Mouse (Mus musculus): ENCODE results near the gene Zzef1.

Zzef1 gene

GRCm38 (mm10) chr11:72866446-72866845 is 70.4 kb downstream of the Zzef1 start:
- no peak overlapping the region for H3K4me3 ChIP-seq (replicated peaks; ENCODE audit: low read length)
- H3K27me3 ChIP-seq (ENCODE audit: insufficient read depth, low read length): no peaks in the 10 kb centered on the region
- peaks cover 61% of the 10 kb centered on the region for H3K36me3 ChIP-seq (ENCODE audit: insufficient read depth, low read length)
- H3K4me1 ChIP-seq (replicated peaks; ENCODE audit: low read depth, low read length): no peaks in the 10 kb centered on the region
- no peak for TF ChIP-seq CTCF (conservative IDR thresholded peaks at IDR 0.05; ENCODE audit: low read length)
- no peak for TF ChIP-seq POU5F1 (IDR thresholded peaks at IDR 0.05; ENCODE audit: borderline replicate concordance, low read length)
- no peak for TF ChIP-seq NANOG (IDR thresholded peaks at IDR 0.05; ENCODE audit: borderline replicate concordance, low read length)
- no peaks in the 10 kb centered on the region for H3K9me3 ChIP-seq (ENCODE audit: low read length)

- no peaks in the 10 kb centered on the region for H3K27me3 ChIP-seq (ENCODE audit: insufficient read depth, low read length)
Measured at GRCm38 (mm10) chr11:72872061-72872460, 76.0 kb downstream of the Zzef1 start.

DNA sequence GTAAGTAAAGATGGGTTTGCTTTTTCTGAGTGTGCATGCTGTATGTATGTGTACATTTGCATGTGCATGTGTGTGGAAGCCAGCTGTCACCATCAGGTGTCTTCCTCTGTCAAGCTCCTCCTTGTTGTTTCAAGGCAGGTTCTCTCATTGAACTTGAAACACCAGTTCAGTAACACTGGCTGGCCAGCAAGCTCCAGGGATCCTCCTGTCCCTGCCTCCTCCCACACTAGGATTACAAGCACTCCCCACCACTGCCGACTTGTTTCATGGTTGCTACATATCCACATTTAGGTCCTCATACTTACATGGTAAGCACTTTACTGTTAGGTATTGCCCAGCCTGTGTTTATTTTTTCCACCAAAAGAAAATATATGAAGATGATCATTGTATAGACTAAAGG is 96.6 kb downstream of the Zzef1 start:
- TF ChIP-seq CTCF (conservative IDR thresholded peaks at IDR 0.05; ENCODE audit: low read length) (no peak), POU5F1 (IDR thresholded peaks at IDR 0.05; ENCODE audit: borderline replicate concordance, low read length) (no peak), NANOG (IDR thresholded peaks at IDR 0.05; ENCODE audit: borderline replicate concordance, low read length) (no peak)

More at GRCm38 (mm10) chr11:72872061-72872460, 76.0 kb downstream of the Zzef1 start:
- H3K9me3 ChIP-seq (ENCODE audit: low read length): no peaks in the 10 kb centered on the region
- H3K36me3 ChIP-seq (ENCODE audit: insufficient read depth, low read length): peaks cover 55% of the 10 kb centered on the region
- H3K4me1 ChIP-seq (replicated peaks; ENCODE audit: low read depth, low read length): no peaks in the 10 kb centered on the region
- TF ChIP-seq NANOG (IDR thresholded peaks at IDR 0.05; ENCODE audit: borderline replicate concordance, low read length): no peak
- no peak for TF ChIP-seq POU5F1 (IDR thresholded peaks at IDR 0.05; ENCODE audit: borderline replicate concordance, low read length)
- no peak for TF ChIP-seq CTCF (conservative IDR thresholded peaks at IDR 0.05; ENCODE audit: low read length)
- no peak overlapping the region for H3K4me3 ChIP-seq (replicated peaks; ENCODE audit: low read length)

DNA sequence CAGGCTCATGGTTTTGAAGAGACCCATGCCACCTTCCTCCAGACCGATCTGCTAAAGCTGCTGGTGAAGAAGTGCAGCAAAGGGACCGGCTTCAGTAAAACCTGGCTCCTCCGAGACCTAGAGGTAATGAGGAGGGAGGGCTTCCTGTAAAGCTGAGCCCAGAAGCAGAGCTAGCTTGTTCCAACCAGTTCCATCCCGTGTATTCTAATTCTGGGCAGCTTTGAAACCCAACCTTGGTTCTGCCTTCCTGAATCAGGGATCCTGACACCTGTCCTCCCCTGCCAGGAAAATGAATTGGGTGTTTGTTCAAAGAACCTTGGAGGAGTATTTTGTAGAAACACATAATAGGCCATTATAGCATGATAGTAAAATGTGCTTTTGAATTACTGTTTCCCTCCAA is 112.4 kb downstream of the Zzef1 start:
- Histone ChIP-seq H3K9me3 (ENCODE audit: low read length) (no peaks in the 10 kb centered on the region), H3K36me3 (ENCODE audit: insufficient read depth, low read length) (peaks cover 44% of the 10 kb centered on the region), H3K4me1 (replicated peaks; ENCODE audit: low read depth, low read length) (peaks cover 28% of the 10 kb centered on the region), H3K27me3 (ENCODE audit: insufficient read depth, low read length) (no peaks in the 10 kb centered on the region), H3K4me3 (replicated peaks; ENCODE audit: low read length) (no peak overlapping the region)
- TF ChIP-seq POU5F1 (IDR thresholded peaks at IDR 0.05; ENCODE audit: borderline replicate concordance, low read length): no peak
- no peak for TF ChIP-seq NANOG (IDR thresholded peaks at IDR 0.05; ENCODE audit: borderline replicate concordance, low read length)
- no peak for TF ChIP-seq CTCF (conservative IDR thresholded peaks at IDR 0.05; ENCODE audit: low read length)

More for the DNA sequence above, 96.6 kb downstream of the Zzef1 start:
- H3K4me3 ChIP-seq (replicated peaks; ENCODE audit: low read length): no peak overlapping the region
- H3K27me3 ChIP-seq (ENCODE audit: insufficient read depth, low read length): no peaks in the 10 kb centered on the region
- H3K9me3 ChIP-seq (ENCODE audit: low read length): no peaks in the 10 kb centered on the region
- no peaks in the 10 kb centered on the region for H3K4me1 ChIP-seq (replicated peaks; ENCODE audit: low read depth, low read length)
- peaks cover 62% of the 10 kb centered on the region for H3K36me3 ChIP-seq (ENCODE audit: insufficient read depth, low read length)

GRCm38 (mm10) chr11:72917299-72917996 is 121.4 kb downstream of the Zzef1 start:
- peaks cover 76% of the 10 kb centered on the region for H3K36me3 ChIP-seq (ENCODE audit: insufficient read depth, low read length)
- no peak overlapping the region for H3K4me3 ChIP-seq (replicated peaks; ENCODE audit: low read length)
- TF ChIP-seq POU5F1 (IDR thresholded peaks at IDR 0.05; ENCODE audit: borderline replicate concordance, low read length) (no peak), NANOG (IDR thresholded peaks at IDR 0.05; ENCODE audit: borderline replicate concordance, low read length) (no peak), CTCF (conservative IDR thresholded peaks at IDR 0.05; ENCODE audit: low read length) (no peak)
- no peaks in the 10 kb centered on the region for H3K9me3 ChIP-seq (ENCODE audit: low read length)
- no peaks in the 10 kb centered on the region for H3K4me1 ChIP-seq (replicated peaks; ENCODE audit: low read depth, low read length)
- H3K27me3 ChIP-seq (ENCODE audit: insufficient read depth, low read length): no peaks in the 10 kb centered on the region

DNA sequence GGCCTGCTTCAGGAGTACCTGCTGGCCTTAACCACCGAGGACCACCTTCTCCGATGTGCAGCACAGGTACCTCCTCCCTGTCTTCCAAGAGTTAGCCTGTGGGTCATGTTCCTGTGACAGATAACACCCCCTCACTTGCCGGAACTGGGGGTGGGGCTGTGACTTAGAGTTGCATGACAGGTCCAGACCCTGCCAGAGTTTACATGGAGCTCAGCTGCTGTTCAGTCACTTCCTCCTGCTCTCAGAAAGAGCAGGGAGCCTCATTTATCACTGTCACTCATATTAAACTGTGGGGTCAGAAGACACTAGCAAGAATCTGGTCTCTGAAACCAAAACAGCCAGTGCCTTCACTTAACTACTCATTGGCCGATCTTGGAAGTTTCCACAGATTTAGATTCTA is 127.1 kb downstream of the Zzef1 start:
- TF ChIP-seq CTCF (conservative IDR thresholded peaks at IDR 0.05; ENCODE audit: low read length): no peak
- no peak for TF ChIP-seq NANOG (IDR thresholded peaks at IDR 0.05; ENCODE audit: borderline replicate concordance, low read length)
- no peak for TF ChIP-seq POU5F1 (IDR thresholded peaks at IDR 0.05; ENCODE audit: borderline replicate concordance, low read length)
- peaks cover 20% of the 10 kb centered on the region for H3K4me1 ChIP-seq (replicated peaks; ENCODE audit: low read depth, low read length)
- H3K9me3 ChIP-seq (ENCODE audit: low read length): no peaks in the 10 kb centered on the region
- no peaks in the 10 kb centered on the region for H3K27me3 ChIP-seq (ENCODE audit: insufficient read depth, low read length)
- no peak overlapping the region for H3K4me3 ChIP-seq (replicated peaks; ENCODE audit: low read length)
- peaks cover 57% of the 10 kb centered on the region for H3K36me3 ChIP-seq (ENCODE audit: insufficient read depth, low read length)

GRCm38 (mm10) chr11:72924458-72924857 is 128.4 kb downstream of the Zzef1 start:
- no peaks in the 10 kb centered on the region for H3K27me3 ChIP-seq (ENCODE audit: insufficient read depth, low read length)

GRCm38 (mm10) chr11:72925067-72925466 is 129.0 kb downstream of the Zzef1 start:
- Histone ChIP-seq H3K9me3 (ENCODE audit: low read length) (no peaks in the 10 kb centered on the region), H3K4me3 (replicated peaks; ENCODE audit: low read length) (no peak overlapping the region)
- TF ChIP-seq CTCF (conservative IDR thresholded peaks at IDR 0.05; ENCODE audit: low read length) (no peak), POU5F1 (IDR thresholded peaks at IDR 0.05; ENCODE audit: borderline replicate concordance, low read length) (no peak), NANOG (IDR thresholded peaks at IDR 0.05; ENCODE audit: borderline replicate concordance, low read length) (no peak)

More at GRCm38 (mm10) chr11:72924458-72924857, 128.4 kb downstream of the Zzef1 start:
- TF ChIP-seq POU5F1 (IDR thresholded peaks at IDR 0.05; ENCODE audit: borderline replicate concordance, low read length): no peak
- TF ChIP-seq CTCF (conservative IDR thresholded peaks at IDR 0.05; ENCODE audit: low read length): no peak
- no peak for TF ChIP-seq NANOG (IDR thresholded peaks at IDR 0.05; ENCODE audit: borderline replicate concordance, low read length)
- H3K4me3 ChIP-seq (replicated peaks; ENCODE audit: low read length): no peak overlapping the region
- peaks cover 45% of the 10 kb centered on the region for H3K36me3 ChIP-seq (ENCODE audit: insufficient read depth, low read length)
- H3K9me3 ChIP-seq (ENCODE audit: low read length): no peaks in the 10 kb centered on the region
- peaks cover 20% of the 10 kb centered on the region for H3K4me1 ChIP-seq (replicated peaks; ENCODE audit: low read depth, low read length)

More at GRCm38 (mm10) chr11:72925067-72925466, 129.0 kb downstream of the Zzef1 start:
- Histone ChIP-seq H3K27me3 (ENCODE audit: insufficient read depth, low read length) (no peaks in the 10 kb centered on the region), H3K36me3 (ENCODE audit: insufficient read depth, low read length) (peaks cover 44% of the 10 kb centered on the region), H3K4me1 (replicated peaks; ENCODE audit: low read depth, low read length) (peaks cover 20% of the 10 kb centered on the region)

All from E14TG2a.4 (cell line).